Mouse (Mus musculus) kidney, postnatal 25 days (tissue): ENCODE measurements around the gene Prr5.

Source experiments
- DNase-seq, 2 experiments: peaks; one replicate each; pipeline ENCODE4 v3.0.0; 2021; ENCODE audit warnings: mixed read lengths in 2 of 2

The Prr5 gene

DNA sequence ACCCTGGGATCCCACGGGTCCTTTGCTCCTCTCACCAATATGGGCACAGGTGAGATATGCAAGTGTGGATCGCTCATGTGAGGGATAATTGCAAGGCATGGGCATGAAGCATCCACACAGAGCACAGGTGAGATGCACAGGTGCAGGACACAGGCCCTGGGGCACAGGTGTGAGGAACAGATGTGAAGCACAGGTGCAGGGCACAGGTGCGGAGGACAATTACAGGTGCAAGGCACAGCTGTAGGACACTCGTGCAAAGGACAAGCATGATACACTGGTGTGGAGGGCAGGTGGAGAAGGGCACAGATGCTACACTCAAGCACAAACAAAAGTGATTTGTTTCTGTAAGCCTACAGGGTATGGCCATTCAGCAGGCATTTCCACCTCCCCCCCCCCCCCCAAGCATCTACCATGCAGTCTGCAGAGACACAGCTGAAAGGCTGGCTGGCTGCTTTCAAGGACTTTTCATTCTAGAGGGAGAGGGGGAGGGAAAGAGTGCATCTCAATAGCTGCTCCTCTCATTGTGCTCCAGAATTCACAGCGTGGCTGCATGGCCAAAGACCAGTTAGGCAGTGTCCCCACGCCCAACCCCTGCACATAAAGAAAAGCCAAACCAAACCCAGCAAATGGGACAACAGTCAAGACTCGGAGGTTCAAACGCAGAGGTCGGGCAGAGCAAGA, 11.9 kb upstream of the Prr5 start:
- no peak for DNase-seq

- no peak for DNase-seq
These were observed 10.8 kb upstream of the Prr5 start for GRCm38 (mm10) chr15:84658655-84659054.

DNA sequence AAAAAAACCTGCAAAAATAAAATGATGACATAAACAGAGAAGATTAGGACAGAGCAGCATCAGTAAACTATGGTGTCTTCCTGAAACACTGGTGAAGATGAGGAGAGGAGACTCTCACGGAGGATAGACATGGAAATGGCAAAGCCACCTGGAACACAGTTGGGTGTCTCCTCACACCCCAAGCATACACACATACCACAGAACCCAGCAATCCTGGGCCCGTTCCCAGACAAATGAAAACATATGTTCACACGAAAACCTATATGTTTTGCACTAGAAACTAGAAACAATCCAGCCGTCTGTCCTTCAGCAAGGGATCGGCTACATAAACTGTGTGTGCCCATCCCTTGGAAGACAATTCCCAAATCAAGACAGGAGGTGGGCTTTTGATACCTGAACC, 9.6 kb upstream of the Prr5 start:
- DNase-seq, result no peak

GRCm38 (mm10) chr15:84661274-84661673, 8.1 kb upstream of the Prr5 start:
- DNase-seq, result no peak

GRCm38 (mm10) chr15:84662952-84663684, 6.3 kb upstream of the Prr5 start:
- peak; percentile 76 to 82 for DNase-seq

- no peak for DNase-seq
These were observed 5.7 kb upstream of the Prr5 start for GRCm38 (mm10) chr15:84663685-84664060.

- no peak for DNase-seq
These were observed 4.6 kb upstream of the Prr5 start for GRCm38 (mm10) chr15:84664542-84665460.

GRCm38 (mm10) chr15:84665662-84666061, 3.8 kb upstream of the Prr5 start:
- DNase-seq, result no peak

DNA sequence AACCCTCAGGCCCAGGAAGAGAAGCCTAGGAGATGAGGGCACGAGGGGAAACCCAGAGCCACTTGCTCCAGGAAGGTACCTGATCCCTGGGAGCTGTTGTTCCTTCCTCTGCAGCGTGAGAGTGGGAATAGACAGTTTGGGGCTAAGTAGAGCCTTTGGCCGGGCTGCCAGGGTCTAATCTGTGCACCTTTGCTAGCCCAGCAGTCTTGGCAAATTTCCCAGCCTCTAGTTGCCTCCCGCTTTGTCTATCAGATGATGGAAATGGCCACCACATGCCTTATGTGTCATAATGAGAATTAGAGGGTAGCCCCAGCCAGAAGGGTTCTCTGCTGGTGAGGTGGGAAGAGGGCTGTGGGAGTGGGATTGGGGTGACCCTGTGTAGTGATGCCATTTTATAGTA, 3.4 kb upstream of the Prr5 start:
- peak; percentile 55 to 65 for DNase-seq

- DNase-seq, result no peak
These were observed 1.8 kb upstream of the Prr5 start for GRCm38 (mm10) chr15:84667601-84668000.

GRCm38 (mm10) chr15:84669771-84670656, 594 bp downstream of the Prr5 start:
- peak in 1 of 2 experiments; percentile 56 for DNase-seq

- DNase-seq, result peak; percentile 45 to 66
These were observed 1.2 kb downstream of the Prr5 start for GRCm38 (mm10) chr15:84670657-84671055.

DNA sequence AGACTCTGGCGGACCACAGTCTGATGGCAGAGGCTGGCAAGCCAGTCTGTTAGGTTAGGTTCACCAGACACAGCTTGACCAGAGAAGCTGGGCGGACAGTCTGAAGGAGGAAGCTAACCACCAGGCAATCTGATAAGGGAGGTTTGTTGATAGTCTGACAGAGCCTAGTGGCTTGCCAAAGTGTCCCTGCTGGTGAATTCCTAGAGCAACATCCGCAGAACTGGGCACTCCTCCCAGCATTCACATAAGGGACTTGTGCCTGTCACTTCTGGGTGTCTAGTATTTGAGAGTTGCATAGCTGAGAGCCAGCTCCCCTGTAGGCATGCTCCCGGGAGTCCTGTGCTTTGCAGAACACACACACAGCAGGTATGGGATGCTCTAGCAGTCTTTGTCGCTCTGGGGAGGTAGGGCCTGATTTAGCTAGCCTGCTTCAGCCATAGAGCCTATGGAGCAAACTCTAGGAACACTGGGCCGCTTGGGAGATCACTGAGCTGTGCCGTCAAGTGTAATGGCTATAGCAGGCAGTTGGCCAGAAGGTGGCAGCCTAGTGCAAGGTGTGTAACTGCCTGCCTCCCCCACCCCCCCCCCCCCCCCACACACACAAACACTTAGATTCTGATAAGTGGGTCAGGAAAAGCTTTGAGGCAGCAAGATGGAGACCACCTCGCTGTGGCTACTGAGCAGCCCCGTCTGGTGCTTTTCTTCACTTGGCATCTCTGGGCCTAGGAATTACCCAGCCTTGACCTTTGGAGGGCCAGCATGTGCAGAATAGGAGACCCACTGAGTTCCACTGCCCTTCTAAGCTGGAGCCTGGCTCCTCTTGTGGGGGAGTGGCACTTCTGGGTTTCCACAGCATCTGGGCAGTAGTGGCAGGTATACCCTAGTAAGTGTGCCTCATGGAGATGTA, 2.2 kb downstream of the Prr5 start:
- DNase-seq, result peak; percentile 89 to 91

DNA sequence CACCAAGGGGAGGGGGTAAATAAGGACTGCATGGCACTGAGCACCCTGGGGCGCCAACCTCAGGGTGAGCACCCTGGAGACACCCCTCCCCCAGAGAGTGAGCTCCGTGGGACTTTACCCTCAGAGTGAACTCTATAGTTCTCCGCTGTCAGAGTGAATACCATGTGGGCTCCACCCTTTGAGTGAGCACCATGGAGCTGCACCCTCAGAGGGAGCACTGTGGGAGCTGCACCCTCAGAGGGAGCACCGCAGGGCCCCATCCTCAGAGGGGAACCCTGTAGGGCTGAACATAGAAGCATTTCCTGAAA, 2.8 kb downstream of the Prr5 start:
- DNase-seq, result peak; percentile 50 to 82

- peak; percentile 86 to 95 for DNase-seq
These were observed 3.2 kb downstream of the Prr5 start for GRCm38 (mm10) chr15:84672616-84673015.

GRCm38 (mm10) chr15:84674329-84675067, 5.1 kb downstream of the Prr5 start:
- DNase-seq, result peak in 1 of 2 experiments; percentile 35

GRCm38 (mm10) chr15:84675317-84675716, 5.9 kb downstream of the Prr5 start:
- peak; percentile 63 to 86 for DNase-seq

DNA sequence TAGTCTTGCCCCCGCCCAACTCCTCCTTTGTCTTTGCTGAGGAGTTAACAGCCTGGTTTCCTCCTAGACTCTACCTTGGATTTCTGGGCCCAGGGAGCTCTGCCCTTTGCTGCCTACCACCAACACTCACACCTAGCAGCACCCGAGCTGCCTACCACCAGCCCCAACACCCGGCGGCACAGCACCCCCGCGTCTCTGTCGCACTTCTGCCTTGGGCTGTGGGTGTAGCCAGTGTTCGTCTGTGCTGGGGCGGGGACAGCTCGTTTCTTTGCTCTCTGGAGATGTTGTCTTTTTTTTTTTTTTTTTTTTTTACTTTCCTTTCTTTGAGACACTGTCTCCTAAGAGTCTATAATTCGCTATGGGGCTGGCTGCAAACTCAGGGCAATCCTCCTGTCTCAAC, 8.5 kb downstream of the Prr5 start:
- no peak for DNase-seq

DNA sequence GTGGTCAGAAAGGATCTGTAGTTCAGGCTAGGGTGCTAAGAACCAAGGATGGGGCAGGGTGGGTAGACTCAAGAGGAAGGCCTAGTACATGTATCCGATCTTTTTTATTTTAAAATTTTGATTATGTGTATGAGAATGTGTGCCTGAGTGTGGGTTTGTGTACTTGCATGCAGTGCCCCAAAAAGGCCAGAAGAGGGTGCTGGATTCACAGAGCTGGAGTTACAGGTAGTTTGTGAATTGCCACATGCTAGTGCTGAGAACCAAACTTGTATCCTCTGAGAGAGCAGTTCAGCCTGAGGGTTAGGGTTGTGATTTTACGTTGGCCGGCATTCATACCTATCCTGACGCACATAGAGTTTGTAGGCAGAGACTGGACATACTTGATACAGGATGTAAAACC, 9.7 kb downstream of the Prr5 start:
- DNase-seq, result no peak

- DNase-seq, result no peak
These were observed 10.4 kb downstream of the Prr5 start for GRCm38 (mm10) chr15:84679794-84680193.
